Mouse (Mus musculus): ENCODE measurements around the gene Tcp11l2. TPM values are rescaled to one million over a fixed set of nuclear protein-coding genes. Genes with fewer than 3 reads are reported as not detected.

Gene Tcp11l2
- polyA plus RNA-seq, 1 experiment from 2014 or later = 33.8 TPM

DNA sequence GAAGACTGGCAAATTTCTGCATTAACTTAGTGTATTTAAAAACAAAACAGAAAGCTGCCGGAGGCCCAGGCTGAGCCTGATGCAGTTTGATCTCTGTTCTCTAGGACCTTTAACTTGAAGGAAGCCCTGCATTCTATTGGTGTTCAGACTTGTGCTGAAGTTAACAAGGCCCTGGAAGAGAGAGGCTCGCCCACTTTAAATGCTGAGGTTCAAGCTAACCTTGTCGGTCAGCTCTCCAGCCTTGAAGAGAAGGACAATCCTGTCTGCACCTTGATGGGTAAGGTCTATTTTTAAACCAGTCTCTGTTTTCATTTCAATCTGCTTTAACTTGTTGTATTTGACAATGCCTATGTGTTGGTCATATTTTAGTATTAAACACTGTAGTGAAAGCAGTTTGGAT is 31.9 kb downstream of the Tcp11l2 start:
- Histone ChIP-seq H3K4me1 (ENCODE audit: control insufficient read depth, insufficient read depth, low read length) (no peaks in the 10 kb centered on the region), H3K4me2 (ENCODE audit: low read depth, low read length) (no peak overlapping the region), H3K4me3 (ENCODE audit: low read depth, low read length) (no peak overlapping the region), H3K27ac (ENCODE audit: low read depth, low read length) (no peak overlapping the region), H3K27me3 (ENCODE audit: control insufficient read depth, insufficient read depth, low read length) (no peaks in the 10 kb centered on the region), H3K36me3 (ENCODE audit: control insufficient read depth, insufficient read depth, low read length) (peaks cover 3% of the 10 kb centered on the region; the same call in 1 of the 2 replicates), H3K9ac (replicated peaks; ENCODE audit: low read depth, low read length) (no peak overlapping the region), H3K9me3 (ENCODE audit: control insufficient read depth, low read length) (no peaks in the 10 kb centered on the region)
- WGBS = 83% methylated on average over 3 of the region's 3 CpGs
- no peak for ATAC-seq (ENCODE audit: low read depth)

DNA sequence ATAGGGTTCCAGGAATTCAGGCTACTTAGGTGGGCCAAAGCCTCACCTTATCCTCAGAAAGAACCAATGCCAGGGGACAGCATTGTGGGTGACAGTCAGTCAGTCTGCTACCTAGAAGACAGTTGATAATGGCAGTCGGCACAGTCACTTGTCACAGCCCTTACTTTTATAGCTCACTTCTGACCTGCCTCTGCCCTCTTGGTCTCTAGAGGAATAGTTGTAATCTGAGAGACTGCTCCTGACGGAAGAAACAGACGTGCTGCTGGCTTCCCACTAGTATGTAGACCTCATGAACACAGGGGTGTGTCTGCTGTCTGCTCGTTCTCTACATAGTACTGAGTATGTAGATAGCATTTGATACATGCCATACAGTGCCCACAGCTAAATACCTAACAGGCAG is 33.9 kb downstream of the Tcp11l2 start:
- Histone ChIP-seq H3K27ac (ENCODE audit: low read depth, low read length) (no peak overlapping the region), H3K9me3 (ENCODE audit: control insufficient read depth, low read length) (no peaks in the 10 kb centered on the region), H3K4me2 (ENCODE audit: low read depth, low read length) (no peak overlapping the region), H3K4me3 (ENCODE audit: low read depth, low read length) (no peak overlapping the region), H3K27me3 (ENCODE audit: control insufficient read depth, insufficient read depth, low read length) (no peaks in the 10 kb centered on the region), H3K9ac (replicated peaks; ENCODE audit: low read depth, low read length) (no peak overlapping the region), H3K36me3 (ENCODE audit: control insufficient read depth, insufficient read depth, low read length) (no peaks in the 10 kb centered on the region; the same call in 1 of the 2 replicates), H3K4me1 (ENCODE audit: control insufficient read depth, insufficient read depth, low read length) (no peaks in the 10 kb centered on the region)
- ATAC-seq (ENCODE audit: low read depth) = no peak
- 41% methylated on average over 4 of the region's 4 CpGs for WGBS

DNA sequence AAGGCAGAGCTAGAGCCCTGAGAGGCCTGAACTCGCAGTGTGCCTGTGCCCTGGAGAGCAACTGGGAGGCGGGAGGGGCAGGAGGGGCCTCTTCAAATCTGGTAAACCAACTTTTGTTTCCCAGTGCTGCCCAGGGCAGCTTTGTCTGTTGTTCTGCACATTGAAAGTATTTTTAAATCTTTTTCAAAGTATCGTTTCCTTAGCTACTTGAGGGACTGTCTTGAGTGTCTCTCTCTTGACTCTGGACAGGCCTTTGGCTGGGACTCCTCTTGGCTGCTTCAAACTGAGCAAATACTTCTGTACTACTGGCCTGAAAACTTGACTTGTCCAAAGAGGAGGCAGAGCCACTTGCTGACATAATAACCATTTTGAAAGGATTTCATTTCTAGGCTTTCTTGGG is 34.4 kb downstream of the Tcp11l2 start:
- H3K27me3 ChIP-seq (ENCODE audit: control insufficient read depth, insufficient read depth, low read length) = no peaks in the 10 kb centered on the region
- WGBS = 75% methylated on average over 3 of the region's 3 CpGs
- H3K4me1 ChIP-seq (ENCODE audit: control insufficient read depth, insufficient read depth, low read length) = no peaks in the 10 kb centered on the region
- no peaks in the 10 kb centered on the region; the same call in 1 of the 2 replicates for H3K36me3 ChIP-seq (ENCODE audit: control insufficient read depth, insufficient read depth, low read length)
- H3K4me2 ChIP-seq (ENCODE audit: low read depth, low read length) = no peak overlapping the region
- H3K4me3 ChIP-seq (ENCODE audit: low read depth, low read length) = no peak overlapping the region
- H3K9ac ChIP-seq (replicated peaks; ENCODE audit: low read depth, low read length) = no peak overlapping the region
- ATAC-seq (ENCODE audit: low read depth) = no peak
- H3K9me3 ChIP-seq (ENCODE audit: control insufficient read depth, low read length) = no peaks in the 10 kb centered on the region
- H3K27ac ChIP-seq (ENCODE audit: low read depth, low read length) = no peak overlapping the region

DNA sequence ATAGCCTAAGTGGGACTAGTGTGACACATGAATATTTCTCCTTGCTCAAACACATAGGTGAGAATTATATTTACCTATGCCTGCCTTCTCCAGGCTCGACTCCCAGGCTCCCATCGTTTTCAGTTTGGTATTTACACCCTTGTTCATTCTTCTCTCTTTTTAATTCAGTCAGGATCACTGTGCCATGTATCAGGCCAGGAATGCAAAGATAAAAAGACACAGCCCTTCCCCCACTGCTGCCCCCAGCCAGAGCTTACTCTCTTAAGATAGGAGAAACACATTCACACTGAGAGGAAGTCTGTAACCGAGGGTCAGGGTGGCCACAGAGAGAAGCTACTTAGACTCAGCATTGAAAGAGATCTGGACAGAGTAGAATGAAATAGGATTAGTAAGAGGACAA is 35.2 kb downstream of the Tcp11l2 start:
- Histone ChIP-seq H3K4me3 (ENCODE audit: low read depth, low read length) (no peak overlapping the region), H3K9ac (replicated peaks; ENCODE audit: low read depth, low read length) (no peak overlapping the region), H3K9me3 (ENCODE audit: control insufficient read depth, low read length) (no peaks in the 10 kb centered on the region), H3K4me1 (ENCODE audit: control insufficient read depth, insufficient read depth, low read length) (no peaks in the 10 kb centered on the region), H3K4me2 (ENCODE audit: low read depth, low read length) (no peak overlapping the region), H3K27ac (ENCODE audit: low read depth, low read length) (no peak overlapping the region), H3K36me3 (ENCODE audit: control insufficient read depth, insufficient read depth, low read length) (no peaks in the 10 kb centered on the region; the same call in 1 of the 2 replicates), H3K27me3 (ENCODE audit: control insufficient read depth, insufficient read depth, low read length) (no peaks in the 10 kb centered on the region)
- no peak for ATAC-seq (ENCODE audit: low read depth)
- WGBS = 70% methylated on average over 3 of the region's 3 CpGs

DNA sequence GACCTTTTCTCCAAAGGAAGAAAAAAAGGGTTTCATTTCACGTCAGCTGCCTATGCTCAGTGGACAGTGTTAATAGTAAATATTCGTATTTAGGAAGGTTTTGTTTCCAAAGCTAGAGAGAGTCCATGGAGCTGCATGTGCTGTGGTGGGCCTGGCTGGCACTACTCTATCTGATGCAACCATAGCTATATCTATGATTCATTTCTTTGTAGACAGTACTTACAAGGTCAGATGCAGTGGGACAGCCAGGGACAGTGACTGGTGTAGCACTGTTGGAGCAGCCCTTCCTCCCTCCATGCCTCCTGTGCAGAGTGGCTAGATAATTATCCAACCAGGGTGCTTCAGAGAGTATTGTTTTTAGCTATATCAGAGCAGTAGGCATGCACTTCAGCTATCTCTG is 35.9 kb downstream of the Tcp11l2 start:
- no peak overlapping the region for H3K4me3 ChIP-seq (ENCODE audit: low read depth, low read length)
- WGBS = 78% methylated on average over 2 of the region's 2 CpGs

DNA sequence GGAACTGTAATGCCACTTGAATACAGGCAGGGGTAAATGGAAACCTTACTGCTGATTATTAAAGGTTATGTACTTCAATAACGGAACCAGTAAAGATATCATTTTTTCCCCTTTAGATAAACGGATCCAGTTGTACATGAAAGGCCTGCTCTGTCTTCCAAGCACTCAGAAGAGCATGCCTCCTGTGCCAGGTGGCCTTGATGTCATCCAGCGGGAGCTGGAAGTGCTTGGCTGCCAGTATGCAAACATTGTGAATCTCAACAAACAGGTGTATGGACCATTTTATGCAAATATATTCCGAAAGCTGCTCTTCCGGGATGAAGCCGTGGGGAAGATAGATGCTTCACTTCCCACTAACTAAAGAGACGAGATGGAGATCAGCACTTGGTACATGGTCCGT is 36.9 kb downstream of the Tcp11l2 start:
- Histone ChIP-seq H3K4me1 (ENCODE audit: control insufficient read depth, insufficient read depth, low read length) (no peaks in the 10 kb centered on the region), H3K4me2 (ENCODE audit: low read depth, low read length) (no peak overlapping the region), H3K9me3 (ENCODE audit: control insufficient read depth, low read length) (no peaks in the 10 kb centered on the region), H3K9ac (replicated peaks; ENCODE audit: low read depth, low read length) (no peak overlapping the region), H3K4me3 (ENCODE audit: low read depth, low read length) (no peak overlapping the region), H3K36me3 (ENCODE audit: control insufficient read depth, insufficient read depth, low read length) (no peaks in the 10 kb centered on the region; the same call in 1 of the 2 replicates), H3K27ac (ENCODE audit: low read depth, low read length) (no peak overlapping the region), H3K27me3 (ENCODE audit: control insufficient read depth, insufficient read depth, low read length) (no peaks in the 10 kb centered on the region)
- ATAC-seq (ENCODE audit: low read depth) = no peak
- 82% methylated on average over 8 of the region's 8 CpGs for WGBS

More for the DNA sequence above, 35.9 kb downstream of the Tcp11l2 start:
- Histone ChIP-seq H3K9ac (replicated peaks; ENCODE audit: low read depth, low read length) (no peak overlapping the region), H3K27ac (ENCODE audit: low read depth, low read length) (no peak overlapping the region), H3K27me3 (ENCODE audit: control insufficient read depth, insufficient read depth, low read length) (no peaks in the 10 kb centered on the region), H3K36me3 (ENCODE audit: control insufficient read depth, insufficient read depth, low read length) (no peaks in the 10 kb centered on the region; the same call in 1 of the 2 replicates), H3K4me2 (ENCODE audit: low read depth, low read length) (no peak overlapping the region), H3K4me1 (ENCODE audit: control insufficient read depth, insufficient read depth, low read length) (no peaks in the 10 kb centered on the region), H3K9me3 (ENCODE audit: control insufficient read depth, low read length) (no peaks in the 10 kb centered on the region)
- no peak for ATAC-seq (ENCODE audit: low read depth)

DNA sequence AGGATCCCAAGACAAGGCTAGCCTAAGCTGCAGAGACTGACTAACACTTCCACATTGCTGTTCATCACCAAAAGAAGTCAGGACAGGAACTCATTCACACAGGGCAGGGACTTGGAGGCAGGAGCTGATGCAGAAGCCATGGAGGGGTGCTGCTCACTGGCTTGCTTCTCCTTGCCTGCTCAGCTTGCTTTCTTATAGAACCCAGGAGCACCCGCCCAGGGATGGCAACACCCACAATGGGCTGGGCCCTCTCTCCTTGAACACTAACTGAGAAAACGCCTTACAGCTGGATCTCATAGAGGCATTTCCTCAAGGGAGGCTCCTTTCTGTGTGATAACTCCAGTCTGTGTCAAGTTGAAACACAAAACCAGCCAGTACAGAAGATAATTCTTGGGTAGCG is 38.6 kb downstream of the Tcp11l2 start:
- no peak for ATAC-seq (ENCODE audit: low read depth)
- H3K27ac ChIP-seq (ENCODE audit: low read depth, low read length) = no peak overlapping the region
- H3K4me1 ChIP-seq (ENCODE audit: control insufficient read depth, insufficient read depth, low read length) = no peaks in the 10 kb centered on the region
- H3K4me3 ChIP-seq (ENCODE audit: low read depth, low read length) = no peak overlapping the region
- H3K36me3 ChIP-seq (ENCODE audit: control insufficient read depth, insufficient read depth, low read length) = no peaks in the 10 kb centered on the region; the same call in 1 of the 2 replicates
- no peaks in the 10 kb centered on the region for H3K9me3 ChIP-seq (ENCODE audit: control insufficient read depth, low read length)
- WGBS = 82% methylated on average over 3 of the region's 3 CpGs
- H3K27me3 ChIP-seq (ENCODE audit: control insufficient read depth, insufficient read depth, low read length) = no peaks in the 10 kb centered on the region
- H3K9ac ChIP-seq (replicated peaks; ENCODE audit: low read depth, low read length) = no peak overlapping the region
- no peak overlapping the region for H3K4me2 ChIP-seq (ENCODE audit: low read depth, low read length)

DNA sequence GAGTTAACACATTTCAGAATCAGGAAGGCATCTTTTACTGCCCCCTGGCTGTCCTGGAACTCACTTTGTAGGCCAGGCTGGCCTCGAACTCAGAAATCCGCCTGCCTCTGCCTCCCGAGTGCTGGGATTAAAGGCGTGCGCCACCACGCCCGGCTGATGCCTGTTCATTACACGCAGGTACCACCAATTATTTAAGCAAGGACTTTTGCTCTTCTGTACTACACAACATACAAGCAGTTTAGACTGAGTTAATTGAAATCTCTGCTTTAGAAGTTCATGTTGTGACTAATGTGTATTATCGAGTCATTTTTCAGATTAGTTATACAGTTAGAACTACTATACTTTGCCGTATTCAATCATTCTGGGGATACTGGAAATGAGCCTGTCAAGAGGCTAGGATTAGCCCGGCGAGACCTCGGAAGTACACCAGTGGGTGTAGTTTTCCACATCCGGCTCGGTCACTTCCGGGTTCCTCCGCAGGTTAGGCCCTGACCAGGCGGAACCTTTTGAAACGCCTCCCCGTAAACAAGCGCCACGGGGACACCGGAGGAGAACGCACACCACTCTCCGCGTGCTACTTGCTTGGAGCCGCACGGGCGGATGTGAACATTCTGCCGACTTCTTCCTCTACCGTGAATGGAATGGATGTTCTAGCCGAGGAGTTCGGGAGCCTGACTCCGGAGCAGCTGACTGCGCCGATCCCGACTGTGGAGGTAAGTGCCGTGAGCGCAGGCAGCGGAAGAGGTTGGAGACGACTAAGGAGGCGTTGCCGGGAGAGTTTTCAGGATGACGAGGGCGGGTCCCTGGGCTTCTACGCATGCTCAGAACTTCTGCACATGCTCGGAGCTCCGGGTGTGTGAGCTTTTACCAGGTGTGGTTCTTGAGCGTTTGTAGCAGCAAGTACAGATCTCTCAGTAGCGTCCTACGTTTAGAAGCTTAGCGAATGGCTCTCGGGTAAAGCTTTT is 45.7 kb downstream of the Tcp11l2 start, which contains the start of gene Polr3b:
TSS of gene Polr3b (plus strand) at position 467 of the 965 bp plus-strand sequence.
- peaks cover 8% of the 10 kb centered on the region; the same call in 1 of the 2 replicates for H3K4me1 ChIP-seq (ENCODE audit: control insufficient read depth, insufficient read depth, low read length)
- no peaks in the 10 kb centered on the region; the same call in 1 of the 2 replicates for H3K36me3 ChIP-seq (ENCODE audit: control insufficient read depth, insufficient read depth, low read length)
- peak within 1 kb of the TSS; percentile 61 for H3K4me3 ChIP-seq (ENCODE audit: low read depth, low read length)
- peak within 1 kb of the TSS; percentile 65 for H3K4me2 ChIP-seq (ENCODE audit: low read depth, low read length)
- H3K27ac ChIP-seq (ENCODE audit: low read depth, low read length) = peak within 1 kb of the TSS; percentile 92
- H3K9me3 ChIP-seq (ENCODE audit: control insufficient read depth, low read length) = no peaks in the 10 kb centered on the region
- H3K27me3 ChIP-seq (ENCODE audit: control insufficient read depth, insufficient read depth, low read length) = no peaks in the 10 kb centered on the region
- 7% methylated on average over 53 of the region's 53 CpGs for WGBS
- H3K9ac ChIP-seq (replicated peaks; ENCODE audit: low read depth, low read length) = peak within 1 kb of the TSS; percentile 65
- ATAC-seq (ENCODE audit: low read depth) = peak; percentile 98

DNA sequence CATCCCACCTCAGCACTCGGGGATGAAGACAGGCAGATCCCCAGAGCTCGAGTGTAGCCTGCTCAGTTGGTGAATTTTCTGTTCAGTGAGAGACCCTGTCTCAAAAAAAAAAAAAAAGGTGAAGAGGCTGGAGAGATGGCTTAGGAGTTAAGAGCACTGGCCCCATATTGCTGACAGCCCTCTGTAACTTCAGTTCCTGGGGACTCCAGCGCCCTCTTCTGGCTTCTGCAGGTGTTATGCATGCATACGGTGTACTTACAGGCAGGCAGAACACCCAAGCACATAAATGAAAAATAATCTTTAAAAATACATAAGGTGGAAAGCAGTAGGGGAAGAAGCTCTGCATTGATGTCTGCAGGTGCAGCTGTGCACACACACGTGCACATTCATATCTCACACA is 54.8 kb downstream of the Tcp11l2 start:
- Histone ChIP-seq H3K9me3 (ENCODE audit: control insufficient read depth, low read length) (no peaks in the 10 kb centered on the region), H3K27me3 (ENCODE audit: control insufficient read depth, insufficient read depth, low read length) (no peaks in the 10 kb centered on the region), H3K36me3 (ENCODE audit: control insufficient read depth, insufficient read depth, low read length) (peaks cover 19% of the 10 kb centered on the region), H3K27ac (ENCODE audit: low read depth, low read length) (no peak overlapping the region), H3K4me2 (ENCODE audit: low read depth, low read length) (no peak overlapping the region), H3K9ac (replicated peaks; ENCODE audit: low read depth, low read length) (no peak overlapping the region), H3K4me3 (ENCODE audit: low read depth, low read length) (no peak overlapping the region), H3K4me1 (ENCODE audit: control insufficient read depth, insufficient read depth, low read length) (no peaks in the 10 kb centered on the region)
- WGBS = 68% methylated on average over 5 of the region's 5 CpGs
- ATAC-seq (ENCODE audit: low read depth) = no peak

Measured in neural tube, embryonic 14.5 days (tissue).